Mouse (Mus musculus) MEL (cell line): ENCODE data around the gene Tmub1. TPM values are rescaled to one million over a fixed set of nuclear protein-coding genes. Genes with fewer than 3 reads are reported as not detected.

Experiments
- DNase-seq: peaks from one replicate; pipeline ENCODE4 v3.0.0; 2011; ENCODE audit warnings: low read depth, low spot score
- H3K27ac ChIP-seq: 2 replicates; pipeline ENCODE4 v1.5.1; 2012; ENCODE audit warnings: low read depth, mild to moderate bottlenecking, control low read depth, low read length, moderate library complexity; ENCODE audit not compliant: control insufficient read depth
- H3K27me3 ChIP-seq, 2 experiments: fragments of 150-350 bp in 1 of 2; sonication (generic) in 1 of 2; 2 replicates each; pipeline ENCODE4 v1.6.1; 2012; ENCODE audit warnings: low read length in 2 of 2, mild to moderate bottlenecking in 2 of 2, improper control_type of control experiment in 1 of 2, moderate library complexity in 1 of 2; ENCODE audit not compliant: insufficient read depth in 2 of 2, control insufficient read depth in 1 of 2
- H3K36me3 ChIP-seq, 2 experiments: 2 replicates each; pipeline ENCODE4 v1.6.1; 2012 to 2014; ENCODE audit warnings: low read length in 2 of 2, improper control_type of control experiment in 1 of 2, inconsistent platforms in 1 of 2, mild to moderate bottlenecking in 1 of 2; ENCODE audit not compliant: insufficient read depth in 2 of 2, control insufficient read depth in 1 of 2
- H3K4me1 ChIP-seq, 2 experiments: fragments of 150-350 bp in 1 of 2; sonication (generic) in 1 of 2; 2 replicates each; pipeline ENCODE4 v1.6.1; 2012; ENCODE audit warnings: low read length in 2 of 2, improper control_type of control experiment in 1 of 2, mild to moderate bottlenecking in 1 of 2; ENCODE audit not compliant: insufficient read depth in 2 of 2, control insufficient read depth in 1 of 2
- H3K4me3 ChIP-seq, 2 experiments: fragments of 150-350 bp in 1 of 2; sonication (generic) in 1 of 2; 2 replicates each; pipeline ENCODE4 v1.5.1; 2012; ENCODE audit warnings: low read depth in 2 of 2, low read length in 2 of 2, mild to moderate bottlenecking in 2 of 2, moderate library complexity in 2 of 2, control low read depth in 1 of 2, improper control_type of control experiment in 1 of 2; ENCODE audit not compliant: control insufficient read depth in 1 of 2, insufficient read depth in 1 of 2
- H3K79me2 ChIP-seq: 2 replicates; pipeline ENCODE4 v1.6.1; 2012; ENCODE audit warnings: mild to moderate bottlenecking, low read length, moderate library complexity; ENCODE audit not compliant: control insufficient read depth, poor library complexity, insufficient read depth
- H3K9ac ChIP-seq: 2 replicates; pipeline ENCODE4 v1.6.1; 2012; ENCODE audit warnings: low read depth, mild to moderate bottlenecking, control low read depth, low read length, moderate library complexity; ENCODE audit not compliant: control insufficient read depth, poor library complexity, severe bottlenecking
- H3K9me3 ChIP-seq: fragments of 150-350 bp; sonication (generic); replicated peaks from 2 replicates; pipeline ENCODE4 v1.6.1; 2012; ENCODE audit warnings: mild to moderate bottlenecking, low read length, improper control_type of control experiment, moderate library complexity; ENCODE audit not compliant: insufficient read depth
- BHLHE40 ChIP-seq: IDR thresholded peaks from 2 replicates; pipeline ENCODE4 v1.6.1; 2012; ENCODE audit warnings: low read depth, mild to moderate bottlenecking, inconsistent platforms, low read length, improper control_type of control experiment, borderline replicate concordance
- CHD1 ChIP-seq: IDR thresholded peaks from 2 replicates; pipeline ENCODE4 v1.6.1; 2012; ENCODE audit warnings: low read depth, mild to moderate bottlenecking, inconsistent platforms, low read length, improper control_type of control experiment
- E2F4 ChIP-seq: IDR thresholded peaks from 2 replicates; pipeline ENCODE4 v1.6.1; 2011; ENCODE audit warnings: low read depth, low read length, improper control_type of control experiment, borderline replicate concordance
- ELF1 ChIP-seq: IDR thresholded peaks from 2 replicates; pipeline ENCODE4 v1.6.1; 2014; ENCODE audit warnings: low read depth, mild to moderate bottlenecking, inconsistent platforms, low read length, improper control_type of control experiment, moderate library complexity
- ETS1 ChIP-seq: IDR thresholded peaks from 2 replicates; pipeline ENCODE4 v1.6.1; 2012; ENCODE audit warnings: low read depth, mild to moderate bottlenecking, inconsistent platforms, low read length, improper control_type of control experiment, moderate library complexity
- HCFC1 ChIP-seq: IDR thresholded peaks from 2 replicates; pipeline ENCODE4 v1.6.1; 2012; ENCODE audit warnings: low read depth, mild to moderate bottlenecking, inconsistent platforms, low read length, improper control_type of control experiment, moderate library complexity
- KAT2A ChIP-seq: conservative IDR thresholded peaks from 2 replicates; pipeline ENCODE4 v1.6.1; 2012; ENCODE audit warnings: low read depth, low read length, improper control_type of control experiment, inconsistent platforms
- MAFK ChIP-seq: IDR thresholded peaks from 2 replicates; pipeline ENCODE4 v1.6.1; 2011; ENCODE audit warnings: low read depth, mild to moderate bottlenecking, low read length, improper control_type of control experiment, borderline replicate concordance
- MAX ChIP-seq: IDR thresholded peaks from 2 replicates; pipeline ENCODE4 v1.6.1; 2011; ENCODE audit warnings: low read length, improper control_type of control experiment
- MAZ ChIP-seq: IDR thresholded peaks from 2 replicates; pipeline ENCODE4 v1.6.1; 2012; ENCODE audit warnings: low read depth, mild to moderate bottlenecking, inconsistent platforms, low read length, improper control_type of control experiment
- MXI1 ChIP-seq: IDR thresholded peaks from 2 replicates; pipeline ENCODE4 v1.6.1; 2011; ENCODE audit warnings: mild to moderate bottlenecking, low read depth, low read length, improper control_type of control experiment
- MYC ChIP-seq: IDR thresholded peaks from 2 replicates; pipeline ENCODE4 v1.6.1; 2011; ENCODE audit warnings: low read depth, mild to moderate bottlenecking, low read length, improper control_type of control experiment, moderate library complexity
- NRF1 ChIP-seq: IDR thresholded peaks from 2 replicates; pipeline ENCODE4 v1.6.1; 2014; ENCODE audit warnings: low read depth, mild to moderate bottlenecking, inconsistent platforms, low read length, improper control_type of control experiment, moderate library complexity; ENCODE audit not compliant: poor library complexity, insufficient read depth, severe bottlenecking
- POLR2A ChIP-seq, 2 experiments: IDR thresholded peaks; 2 replicates each; pipeline ENCODE4 v1.6.1; 2011 to 2012; ENCODE audit warnings: low read length in 2 of 2, mild to moderate bottlenecking in 2 of 2, control low read depth in 1 of 2, improper control_type of control experiment in 1 of 2, low read depth in 1 of 2, moderate library complexity in 1 of 2; ENCODE audit not compliant: control insufficient read depth in 1 of 2, insufficient read depth in 1 of 2, poor library complexity in 1 of 2
- RCOR1 ChIP-seq: IDR thresholded peaks from 2 replicates; pipeline ENCODE4 v1.6.1; 2012; ENCODE audit warnings: low read depth, mild to moderate bottlenecking, inconsistent platforms, low read length, improper control_type of control experiment
- SIN3A ChIP-seq: IDR thresholded peaks from 2 replicates; pipeline ENCODE4 v1.6.1; 2012; ENCODE audit warnings: low read length, improper control_type of control experiment, inconsistent platforms
- TAL1 ChIP-seq: IDR thresholded peaks from 2 replicates; pipeline ENCODE4 v1.6.1; 2012; ENCODE audit warnings: mild to moderate bottlenecking, inconsistent platforms, low read length, moderate library complexity, mixed read lengths
- TBP ChIP-seq: IDR thresholded peaks from 2 replicates; pipeline ENCODE4 v1.8.0; 2011; ENCODE audit warnings: low read depth, low read length, improper control_type of control experiment
- UBTF ChIP-seq: IDR thresholded peaks from 2 replicates; pipeline ENCODE4 v1.6.1; 2012; ENCODE audit warnings: low read depth, mild to moderate bottlenecking, inconsistent platforms, low read length, improper control_type of control experiment, moderate library complexity, borderline replicate concordance; ENCODE audit not compliant: insufficient read depth
- USF1 ChIP-seq: IDR thresholded peaks from 2 replicates; pipeline ENCODE4 v1.6.1; 2014; ENCODE audit warnings: low read depth, mild to moderate bottlenecking, inconsistent platforms, low read length, improper control_type of control experiment, moderate library complexity
- USF2 ChIP-seq, 2 experiments: IDR thresholded peaks; 2 replicates each; pipeline ENCODE4 v1.6.1; 2011 to 2012; ENCODE audit warnings: improper control_type of control experiment in 2 of 2, low read length in 2 of 2, borderline replicate concordance in 1 of 2, inconsistent platforms in 1 of 2, low read depth in 1 of 2, mild to moderate bottlenecking in 1 of 2; ENCODE audit not compliant: insufficient read depth in 1 of 2
- ZKSCAN1 ChIP-seq: IDR thresholded peaks from 2 replicates; pipeline ENCODE4 v1.6.1; 2012; ENCODE audit warnings: low read depth, mild to moderate bottlenecking, inconsistent platforms, low read length, improper control_type of control experiment, moderate library complexity
- ZMIZ1 ChIP-seq: IDR thresholded peaks from 2 replicates; pipeline ENCODE4 v1.6.1; 2012; ENCODE audit warnings: low read depth, mild to moderate bottlenecking, inconsistent platforms, low read length, improper control_type of control experiment, moderate library complexity
- ZNF384 ChIP-seq: IDR thresholded peaks from 2 replicates; pipeline ENCODE4 v1.6.1; 2012; ENCODE audit warnings: low read depth, mild to moderate bottlenecking, inconsistent platforms, low read length, improper control_type of control experiment
- polyA plus RNA-seq, 2 experiments: library from polyadenylated mRNA; stranded (reverse) in 1 of 2; unstranded in 1 of 2; fragments of >175 nt in 1 of 2; fragments of >200 nt in 1 of 2; gene quantifications; 2 replicates each; pipeline versions ENCODE4 v1.2.1 to v1.2.4; 2012; ENCODE audit warnings: low replicate concordance in 2 of 2, low read depth in 1 of 2; ENCODE audit not compliant: insufficient read length in 2 of 2, insufficient read depth in 1 of 2, missing spikeins in 1 of 2
- total RNA-seq: library from RNA; depleted of rRNA; stranded (reverse); fragments of 300-350 nt; gene quantifications from 2 replicates; pipeline ENCODE4 v1.2.3, GENCODE M21; 2012; rRNA removed

Gene Tmub1
- total RNA-seq: 16.4 and 17.8 TPM in 2 replicates
- polyA plus RNA-seq: 10 to 100 TPM in 1 of 2 experiments, not detected in 1; 36.0 TPM

- Histone ChIP-seq H3K27ac (no peak within 1 kb of the TSS), H3K27me3 (no peaks in the 10 kb centered on the region), H3K36me3 (peaks cover 0 to 24% of the 10 kb centered on the region in 2 experiments; a peak in 2 of 4 replicates), H3K79me2 (peaks cover 27% of the 10 kb centered on the region), H3K9me3 (no peaks in the 10 kb centered on the region), H3K9ac (peak within 1 kb of the TSS; percentile 65), H3K4me1 (peaks cover 6 to 18% of the 10 kb centered on the region in 2 experiments), H3K4me3 (peak within 1 kb of the TSS; percentile 49 to 66)
- DNase-seq: peak; percentile 97
- TF ChIP-seq E2F4 (peak; percentile 75; the same call in 1 of the 2 replicates), MXI1 (peak; percentile 99), TAL1 (peak; percentile 31), USF1 (peak; percentile 86), ZNF384 (no peak), ETS1 (peak; percentile 65), MAZ (peak; percentile 44; the same call in 1 of the 2 replicates), MAFK (no peak), HCFC1 (peak; percentile 99), ZKSCAN1 (no peak), ELF1 (peak; percentile 98), RCOR1 (no peak), TBP (peak; percentile 65; the same call in 1 of the 2 replicates), MAX (peak; percentile 93), SIN3A (peak; percentile 97), MYC (peak; percentile 92), NRF1 (0 out of 2 replicates have a peak, but pooled peaks have one; percentile 41), BHLHE40 (peak; percentile 82; the same call in 1 of the 2 replicates), POLR2A (IDR thresholded peaks at IDR 0.05; ENCODE audit: control insufficient read depth in 1 of 2, insufficient read depth in 1 of 2, low read depth in 1 of 2, low read length in 2 of 2, poor library complexity in 1 of 2) (peak; percentile 38 to 76), ZMIZ1 (no peak), USF2 (IDR thresholded peaks at IDR 0.05; ENCODE audit: borderline replicate concordance in 1 of 2, insufficient read depth in 1 of 2, low read depth in 1 of 2, low read length in 2 of 2) (no peak), CHD1 (no peak), UBTF (no peak), KAT2A (peak; percentile 87)
These were observed at the start of gene Tmub1 for GRCm38 (mm10) chr5:24447624-24448298. TSS of gene Tmub1 (minus strand) at chr5:24447854.
